Mouse (Mus musculus) lung, embryonic 14.5 days (tissue): Measurements from ENCODE around the gene Olfr61. TPM values are rescaled to one million over a fixed set of nuclear protein-coding genes. Genes with fewer than 3 reads are reported as not detected.
"Not testable (repeated sequence)": the region's sequence is repeated elsewhere in the genome, so short reads cannot be mapped to it uniquely, and the experiment has no call there.

Source experiments
- ATAC-seq: fragments of 200-750 bp; cut with Nextera tagmentation; 2 replicates; pipeline ENCODE4 v1.8.0; 2017; ENCODE audit warnings: mild to moderate bottlenecking, moderate TSS enrichment, moderate library complexity; ENCODE audit not compliant: insufficient read depth
- DNase-seq: peaks from one replicate; pipeline ENCODE4 v3.0.0-alpha.2; 2015
- H3K27ac ChIP-seq: fragments of 300-500 bp; sonication (generic); 2 replicates; pipeline ENCODE4 v1.5.1; 2014; ENCODE audit warnings: low read depth, mild to moderate bottlenecking, moderate library complexity
- H3K27me3 ChIP-seq: fragments of 300-500 bp; sonication (generic); 2 replicates; pipeline ENCODE4 v1.6.1; 2014; ENCODE audit warnings: low read length, control low read depth; ENCODE audit not compliant: insufficient read depth
- H3K36me3 ChIP-seq: fragments of 300-500 bp; sonication (generic); 2 replicates; pipeline ENCODE4 v1.6.1; 2014; ENCODE audit warnings: control low read depth; ENCODE audit not compliant: insufficient read depth
- H3K4me1 ChIP-seq: fragments of 300-500 bp; sonication (generic); 2 replicates; pipeline ENCODE4 v1.6.1; 2014; ENCODE audit warnings: antibody characterized with exemption, control low read depth; ENCODE audit not compliant: insufficient read depth
- H3K4me2 ChIP-seq: fragments of 300-500 bp; sonication (generic); 2 replicates; pipeline ENCODE4 v1.6.1; 2014; ENCODE audit warnings: mild to moderate bottlenecking
- H3K4me3 ChIP-seq: fragments of 300-500 bp; sonication (generic); 2 replicates; pipeline ENCODE4 v1.5.1; 2014; ENCODE audit warnings: low read depth, low read length
- H3K9ac ChIP-seq: fragments of 300-500 bp; sonication (generic); 2 replicates; pipeline ENCODE4 v1.6.1; 2014
- H3K9me3 ChIP-seq: fragments of 300-500 bp; sonication (generic); 2 replicates; pipeline ENCODE4 v1.6.1; 2016; ENCODE audit warnings: low read depth, low read length, control low read depth
- CTCF ChIP-seq: IDR thresholded peaks from 2 replicates; pipeline ENCODE4 v1.5.1; 2016; ENCODE audit warnings: antibody characterized with exemption, low read depth
- WGBS: fragments of 180-500 bp; shearing (Covaris S2); extraction: QIAGEN DNeasy Blood & Tissue Kit; methylation state at CpG from one replicate; pipeline ENCODE4 v1.1.7; 2014; 5-methylcytosine and 5-hydroxymethylcytosine counted together
- polyA plus RNA-seq: library from polyadenylated mRNA; unstranded; fragments of >200 nt; fragmentation: Nextera tagmentation; extraction: Ambion mirVana; gene quantifications from 2 replicates; pipeline ENCODE4 v1.2.1, GENCODE M21; 2014

Olfr61 gene
- not detected in 2 replicates for polyA plus RNA-seq

DNA sequence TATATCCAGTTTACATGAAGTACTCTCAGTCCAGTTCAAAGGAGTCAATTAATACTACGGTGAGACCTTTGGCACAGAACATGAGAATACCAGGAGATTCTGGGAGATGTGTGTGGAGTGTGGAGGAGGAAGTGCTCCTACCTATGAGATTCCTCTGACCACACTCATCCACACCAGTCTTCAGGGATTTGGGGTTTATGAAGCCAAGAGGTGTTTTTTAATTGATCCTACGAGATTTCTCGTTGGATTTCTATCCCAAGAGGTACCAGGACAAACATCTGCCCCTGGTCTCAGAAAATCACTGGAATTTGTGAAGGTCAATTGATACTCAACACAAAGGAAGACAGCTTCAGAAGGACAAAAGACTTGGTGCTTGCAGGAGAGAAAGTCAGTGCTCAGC, at the start of gene Olfr61:
TSS of gene Olfr61 (plus strand) at position 301 of the 400 bp plus-strand sequence.
- not testable (repeated sequence) for H3K4me2 ChIP-seq, H3K27me3 ChIP-seq, H3K4me3 ChIP-seq, H3K36me3 ChIP-seq, ATAC-seq, H3K9me3 ChIP-seq, DNase-seq, H3K9ac ChIP-seq, H3K4me1 ChIP-seq, H3K27ac ChIP-seq
- 85% methylated on average over 3 of the region's 3 CpGs for WGBS

DNA sequence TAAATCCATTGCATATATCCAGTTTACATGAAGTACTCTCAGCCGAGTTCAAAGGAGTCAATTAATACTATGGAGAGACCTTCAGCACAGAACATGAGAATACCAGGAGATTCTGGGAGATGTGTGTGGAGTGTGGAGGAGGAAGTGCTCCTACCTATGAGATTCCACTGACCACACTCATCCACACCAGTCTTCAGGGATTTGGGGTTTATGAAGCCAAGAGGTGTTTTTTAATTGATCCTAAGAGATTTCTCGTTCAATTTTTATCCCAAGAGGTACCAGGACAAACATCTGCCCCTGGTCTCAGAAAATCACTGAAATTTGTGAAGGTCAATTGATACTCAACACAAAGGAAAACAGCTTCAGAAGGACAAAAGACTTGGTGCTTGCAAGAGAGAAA, 27.8 kb upstream of the Olfr61 start, which contains the start of gene Olfr46:
TSS of gene Olfr46 (plus strand) at position 301 of the 400 bp plus-strand sequence.
- DNase-seq, H3K27me3 ChIP-seq, ATAC-seq, H3K9me3 ChIP-seq, H3K9ac ChIP-seq, H3K4me2 ChIP-seq, H3K36me3 ChIP-seq, H3K4me1 ChIP-seq, H3K27ac ChIP-seq, H3K4me3 ChIP-seq: not testable (repeated sequence)
- WGBS = 79% methylated on average over 2 of the region's 2 CpGs

GRCm38 (mm10) chr7:140630559-140630958, 1.8 kb downstream of the Olfr61 start:
- ATAC-seq (no peak), DNase-seq (no peak)
- no peaks in the 10 kb centered on the region for H3K27me3 ChIP-seq
- WGBS = 62% methylated on average over 1 of the region's 1 CpGs
- H3K9ac ChIP-seq = no peak overlapping the region
- no peak overlapping the region for H3K4me3 ChIP-seq
- no peak overlapping the region for H3K27ac ChIP-seq
- TF ChIP-seq CTCF = no peak
- no peaks in the 10 kb centered on the region for H3K9me3 ChIP-seq
- no peaks in the 10 kb centered on the region for H3K36me3 ChIP-seq
- H3K4me1 ChIP-seq = no peaks in the 10 kb centered on the region
- H3K4me2 ChIP-seq = no peak overlapping the region

- Histone ChIP-seq H3K27ac (no peak within 1 kb of the TSS), H3K9me3 (no peaks in the 10 kb centered on the region), H3K27me3 (no peaks in the 10 kb centered on the region), H3K9ac (no peak within 1 kb of the TSS), H3K4me1 (no peaks in the 10 kb centered on the region), H3K4me3 (no peak within 1 kb of the TSS), H3K36me3 (no peaks in the 10 kb centered on the region), H3K4me2 (no peak within 1 kb of the TSS)
- no peak for TF ChIP-seq CTCF
- WGBS = 92% methylated on average over 1 of the region's 1 CpGs
- ATAC-seq (no peak), DNase-seq (no peak)
Observed at GRCm38 (mm10) chr7:140646152-140646551, 17.4 kb downstream of the Olfr61 start, which contains the start of gene Olfr53. Gene Olfr53, plus strand, starts transcription at chr7:140646452.

GRCm38 (mm10) chr7:140659630-140660029, 30.9 kb downstream of the Olfr61 start, which contains the start of gene Olfr539:
Gene Olfr539, plus strand, starts transcription at chr7:140659930.
- H3K27ac ChIP-seq = no peak within 1 kb of the TSS
- TF ChIP-seq CTCF = no peak
- WGBS = 69% methylated on average over 4 of the region's 4 CpGs

GRCm38 (mm10) chr7:140670693-140671092, 41.9 kb downstream of the Olfr61 start:
- not testable (repeated sequence) for H3K4me1 ChIP-seq, H3K9me3 ChIP-seq, H3K27ac ChIP-seq, H3K9ac ChIP-seq, H3K4me2 ChIP-seq, H3K27me3 ChIP-seq, DNase-seq, ATAC-seq, H3K36me3 ChIP-seq, H3K4me3 ChIP-seq
- 74% methylated on average over 3 of the region's 3 CpGs for WGBS

More at GRCm38 (mm10) chr7:140659630-140660029, 30.9 kb downstream of the Olfr61 start, which contains the start of gene Olfr539:
- H3K4me1 ChIP-seq = no peaks in the 10 kb centered on the region
- H3K9me3 ChIP-seq = no peaks in the 10 kb centered on the region
- H3K36me3 ChIP-seq = no peaks in the 10 kb centered on the region
- no peaks in the 10 kb centered on the region for H3K27me3 ChIP-seq
- H3K9ac ChIP-seq = no peak within 1 kb of the TSS
- H3K4me2 ChIP-seq = no peak within 1 kb of the TSS
- H3K4me3 ChIP-seq = no peak within 1 kb of the TSS
- ATAC-seq (no peak), DNase-seq (no peak)

GRCm38 (mm10) chr7:140675863-140676262, 47.1 kb downstream of the Olfr61 start:
- DNase-seq (peak; percentile 9), ATAC-seq (no peak)
- WGBS = 0% methylated on average over 4 of the region's 6 CpGs
- no peak for TF ChIP-seq CTCF
- Histone ChIP-seq H3K4me1 (no peaks in the 10 kb centered on the region), H3K27ac (no peak overlapping the region), H3K4me2 (no peak overlapping the region), H3K9me3 (no peaks in the 10 kb centered on the region; the same call in 1 of the 2 replicates), H3K4me3 (no peak overlapping the region), H3K9ac (no peak overlapping the region), H3K27me3 (no peaks in the 10 kb centered on the region), H3K36me3 (no peaks in the 10 kb centered on the region)

- H3K27ac ChIP-seq, H3K36me3 ChIP-seq, ATAC-seq, DNase-seq, H3K4me2 ChIP-seq, H3K4me1 ChIP-seq, H3K9me3 ChIP-seq, H3K27me3 ChIP-seq, H3K9ac ChIP-seq, H3K4me3 ChIP-seq: not testable (repeated sequence)
- 69% methylated on average over 4 of the region's 4 CpGs for WGBS
Observed at GRCm38 (mm10) chr7:140679591-140679990, 50.8 kb downstream of the Olfr61 start.
